Mouse (Mus musculus) heart, postnatal 14 days (tissue): Measurements from ENCODE around the gene Sema4d. TPM values are rescaled to one million over a fixed set of nuclear protein-coding genes. Genes with fewer than 3 reads are reported as not detected.
"Not testable (repeated sequence)": the region's sequence is repeated elsewhere in the genome, so short reads cannot be mapped to it uniquely, and the experiment has no call there.

Source experiments
- DNase-seq, 2 experiments: peaks; one replicate each; pipeline ENCODE4 v3.0.0; 2021 to 2022
- intact Hi-C: fragments of 180-260 bp; cut with DNase I; formaldehyde crosslinking; loops from one replicate; pipeline ENCODE4 v1.15.1; 2025
- total RNA-seq, 2 experiments: library from RNA; stranded (reverse); gene quantifications; 2 replicates each; pipeline ENCODE4 v1.2.3; 2021

The Sema4d gene
- total RNA-seq, 2 experiments from 2014 or later = 78.3 to 78.4 TPM

- intact Hi-C loops = no loop called here
- DNase-seq = no peak
Measured at GRCm38 (mm10) chr13:51698318-51698717, 95.2 kb downstream of the Sema4d start.

- intact Hi-C loops = no loop called here
- DNase-seq = no peak
Measured at GRCm38 (mm10) chr13:51697897-51698296, 95.7 kb downstream of the Sema4d start.

GRCm38 (mm10) chr13:51697455-51697854, 96.1 kb downstream of the Sema4d start:
- no peak for DNase-seq
- intact Hi-C loops = no loop called here

GRCm38 (mm10) chr13:51696481-51696880, 97.1 kb downstream of the Sema4d start:
- intact Hi-C loops = no loop called here
- DNase-seq = no peak

- DNase-seq = no peak
- intact Hi-C loops = no loop called here
Measured at GRCm38 (mm10) chr13:51688688-51689087, 104.9 kb downstream of the Sema4d start.

GRCm38 (mm10) chr13:51686966-51687365, 106.6 kb downstream of the Sema4d start:
- intact Hi-C loops = no loop called here
- DNase-seq = no peak

- intact Hi-C loops = no loop called here
- DNase-seq = no peak
Measured at GRCm38 (mm10) chr13:51685290-51685966, 108.1 kb downstream of the Sema4d start.

- no peak for DNase-seq
- intact Hi-C loops = no loop called here
Measured at GRCm38 (mm10) chr13:51681634-51682033, 111.9 kb downstream of the Sema4d start.

- intact Hi-C loops = no loop called here
- DNase-seq = no peak
Measured at GRCm38 (mm10) chr13:51681076-51681475, 112.5 kb downstream of the Sema4d start.

GRCm38 (mm10) chr13:51679332-51679731, 114.2 kb downstream of the Sema4d start:
- intact Hi-C loops = no loop called here
- no peak for DNase-seq

- intact Hi-C loops = no loop called here
- DNase-seq = no peak
Measured at GRCm38 (mm10) chr13:51678687-51679086, 114.9 kb downstream of the Sema4d start.

GRCm38 (mm10) chr13:51677630-51678185, 115.8 kb downstream of the Sema4d start:
- intact Hi-C loops = no loop called here

GRCm38 (mm10) chr13:51677041-51677440, 116.5 kb downstream of the Sema4d start:
- intact Hi-C loops = no loop called here
- DNase-seq = no peak

More at GRCm38 (mm10) chr13:51677630-51678185, 115.8 kb downstream of the Sema4d start:
- DNase-seq = no peak

- intact Hi-C loops = no loop called here
Measured at GRCm38 (mm10) chr13:51676641-51677040, 116.9 kb downstream of the Sema4d start.

GRCm38 (mm10) chr13:51668195-51668594, 125.4 kb downstream of the Sema4d start:
- intact Hi-C loops, DNase-seq: not testable (repeated sequence)

More at GRCm38 (mm10) chr13:51676641-51677040, 116.9 kb downstream of the Sema4d start:
- no peak for DNase-seq

- DNase-seq = no peak
- intact Hi-C loops = no loop called here
Measured at GRCm38 (mm10) chr13:51663561-51663960, 130.0 kb downstream of the Sema4d start.

- intact Hi-C loops = no loop called here
- no peak for DNase-seq
Measured at GRCm38 (mm10) chr13:51659573-51659972, 134.0 kb downstream of the Sema4d start.

- no peak for DNase-seq
- intact Hi-C loops = no loop called here
Measured at GRCm38 (mm10) chr13:51658094-51658493, 135.5 kb downstream of the Sema4d start.

GRCm38 (mm10) chr13:51656516-51657235, 136.9 kb downstream of the Sema4d start:
- intact Hi-C loops = no loop called here

GRCm38 (mm10) chr13:51653961-51654360, 139.6 kb downstream of the Sema4d start:
- peak; percentile 35 to 50 for DNase-seq
- intact Hi-C loops = no loop called here

More at GRCm38 (mm10) chr13:51656516-51657235, 136.9 kb downstream of the Sema4d start:
- DNase-seq = no peak

- intact Hi-C loops = no loop called here
- no peak for DNase-seq
Measured at GRCm38 (mm10) chr13:51653159-51653558, 140.4 kb downstream of the Sema4d start.
